Mouse (Mus musculus): ENCODE measurements around the gene Rbsn. TPM values are rescaled to one million over a fixed set of nuclear protein-coding genes. Genes with fewer than 3 reads are reported as not detected.

Rbsn gene
- polyA plus RNA-seq, 1 experiment from 2014 or later = 15.0 TPM

GRCm38 (mm10) chr6:92244591-92244990 is 29.9 kb upstream of the Rbsn start, which contains the start of gene Trh:
TSS of gene Trh (minus strand) at chr6:92244650.
- H3K4me3 ChIP-seq (replicated peaks; ENCODE audit: low read depth, low read length) = peak within 1 kb of the TSS; percentile 24; the same call in 1 of the 2 replicates
- no peaks in the 10 kb centered on the region for H3K36me3 ChIP-seq (ENCODE audit: insufficient read depth, low read length)
- H3K4me2 ChIP-seq (ENCODE audit: low read length) = peak within 1 kb of the TSS; percentile 59
- WGBS = under 1% methylated on average over 31 of the region's 31 CpGs
- peaks cover 13% of the 10 kb centered on the region; the same call in 1 of the 2 replicates for H3K27me3 ChIP-seq (ENCODE audit: insufficient read depth, low read length)
- no peaks in the 10 kb centered on the region for H3K9me3 ChIP-seq (replicated peaks; ENCODE audit: low read length)
- TF ChIP-seq CTCF (IDR thresholded peaks at IDR 0.05; ENCODE audit: low read depth) = no peak
- H3K4me1 ChIP-seq (replicated peaks; ENCODE audit: insufficient read depth, low read length) = peaks cover 6% of the 10 kb centered on the region; the same call in 1 of the 2 replicates
- DNase-seq (ENCODE audit: low spot score) = no peak
- H3K9ac ChIP-seq (ENCODE audit: low read depth, low read length) = 0 out of 2 replicates have a peak within 1 kb of the TSS, but pooled peaks have one; percentile 27
- H3K27ac ChIP-seq = no peak within 1 kb of the TSS
- no peak for ATAC-seq (replicated peaks; ENCODE audit: low FRiP score, low read depth)

GRCm38 (mm10) chr6:92241178-92241906 is 26.6 kb upstream of the Rbsn start:
- Histone ChIP-seq H3K9me3 (replicated peaks; ENCODE audit: low read length) (no peaks in the 10 kb centered on the region), H3K4me1 (replicated peaks; ENCODE audit: insufficient read depth, low read length) (peaks cover 6% of the 10 kb centered on the region; the same call in 1 of the 2 replicates), H3K27ac (no peak overlapping the region), H3K4me2 (ENCODE audit: low read length) (no peak overlapping the region), H3K36me3 (ENCODE audit: insufficient read depth, low read length) (no peaks in the 10 kb centered on the region), H3K9ac (ENCODE audit: low read depth, low read length) (no peak overlapping the region), H3K4me3 (replicated peaks; ENCODE audit: low read depth, low read length) (no peak overlapping the region), H3K27me3 (ENCODE audit: insufficient read depth, low read length) (peaks cover 13% of the 10 kb centered on the region; the same call in 1 of the 2 replicates)
- 80% methylated on average over 3 of the region's 3 CpGs for WGBS
- peak; percentile 78; the same call in 1 of the 2 replicates for ATAC-seq (replicated peaks; ENCODE audit: low FRiP score, low read depth)
- DNase-seq (ENCODE audit: low spot score) = peak; percentile 27
- no peak for TF ChIP-seq CTCF (IDR thresholded peaks at IDR 0.05; ENCODE audit: low read depth)

- Histone ChIP-seq H3K9me3 (replicated peaks; ENCODE audit: low read length) (no peaks in the 10 kb centered on the region), H3K36me3 (ENCODE audit: insufficient read depth, low read length) (no peaks in the 10 kb centered on the region), H3K9ac (ENCODE audit: low read depth, low read length) (no peak overlapping the region), H3K27ac (no peak overlapping the region), H3K4me3 (replicated peaks; ENCODE audit: low read depth, low read length) (no peak overlapping the region), H3K4me2 (ENCODE audit: low read length) (no peak overlapping the region), H3K4me1 (replicated peaks; ENCODE audit: insufficient read depth, low read length) (no peaks in the 10 kb centered on the region), H3K27me3 (ENCODE audit: insufficient read depth, low read length) (no peaks in the 10 kb centered on the region)
- no peak for ATAC-seq (replicated peaks; ENCODE audit: low FRiP score, low read depth)
- no peak for DNase-seq (ENCODE audit: low spot score)
- WGBS = 54% methylated on average over 12 of the region's 12 CpGs
- TF ChIP-seq CTCF (IDR thresholded peaks at IDR 0.05; ENCODE audit: low read depth) = no peak
These were observed 20.3 kb upstream of the Rbsn start for GRCm38 (mm10) chr6:92235036-92235435.

- TF ChIP-seq CTCF (IDR thresholded peaks at IDR 0.05; ENCODE audit: low read depth) = no peak
These were observed 17.0 kb upstream of the Rbsn start for GRCm38 (mm10) chr6:92231762-92232161.

GRCm38 (mm10) chr6:92231356-92231755 is 16.6 kb upstream of the Rbsn start:
- ATAC-seq (replicated peaks; ENCODE audit: low FRiP score, low read depth) (no peak), DNase-seq (ENCODE audit: low spot score) (no peak)
- Histone ChIP-seq H3K9ac (ENCODE audit: low read depth, low read length) (no peak overlapping the region), H3K4me3 (replicated peaks; ENCODE audit: low read depth, low read length) (no peak overlapping the region), H3K27ac (no peak overlapping the region), H3K9me3 (replicated peaks; ENCODE audit: low read length) (no peaks in the 10 kb centered on the region), H3K36me3 (ENCODE audit: insufficient read depth, low read length) (no peaks in the 10 kb centered on the region), H3K4me2 (ENCODE audit: low read length) (no peak overlapping the region), H3K4me1 (replicated peaks; ENCODE audit: insufficient read depth, low read length) (no peaks in the 10 kb centered on the region), H3K27me3 (ENCODE audit: insufficient read depth, low read length) (no peaks in the 10 kb centered on the region)
- WGBS = 48% methylated on average over 1 of the region's 1 CpGs
- TF ChIP-seq CTCF (IDR thresholded peaks at IDR 0.05; ENCODE audit: low read depth) = no peak

More at GRCm38 (mm10) chr6:92231762-92232161, 17.0 kb upstream of the Rbsn start:
- Histone ChIP-seq H3K4me3 (replicated peaks; ENCODE audit: low read depth, low read length) (no peak overlapping the region), H3K27ac (no peak overlapping the region), H3K9ac (ENCODE audit: low read depth, low read length) (no peak overlapping the region), H3K27me3 (ENCODE audit: insufficient read depth, low read length) (no peaks in the 10 kb centered on the region), H3K36me3 (ENCODE audit: insufficient read depth, low read length) (no peaks in the 10 kb centered on the region), H3K9me3 (replicated peaks; ENCODE audit: low read length) (no peaks in the 10 kb centered on the region), H3K4me2 (ENCODE audit: low read length) (no peak overlapping the region), H3K4me1 (replicated peaks; ENCODE audit: insufficient read depth, low read length) (no peaks in the 10 kb centered on the region)
- DNase-seq (ENCODE audit: low spot score) (no peak), ATAC-seq (replicated peaks; ENCODE audit: low FRiP score, low read depth) (no peak)
- 64% methylated on average over 4 of the region's 4 CpGs for WGBS

GRCm38 (mm10) chr6:92229586-92229985 is 14.9 kb upstream of the Rbsn start:
- ATAC-seq (replicated peaks; ENCODE audit: low FRiP score, low read depth) (no peak), DNase-seq (ENCODE audit: low spot score) (no peak)
- H3K27me3 ChIP-seq (ENCODE audit: insufficient read depth, low read length) = no peaks in the 10 kb centered on the region
- no peaks in the 10 kb centered on the region for H3K9me3 ChIP-seq (replicated peaks; ENCODE audit: low read length)
- H3K4me3 ChIP-seq (replicated peaks; ENCODE audit: low read depth, low read length) = no peak overlapping the region
- no peak overlapping the region for H3K27ac ChIP-seq
- no peaks in the 10 kb centered on the region for H3K4me1 ChIP-seq (replicated peaks; ENCODE audit: insufficient read depth, low read length)
- H3K9ac ChIP-seq (ENCODE audit: low read depth, low read length) = no peak overlapping the region
- 88% methylated on average over 2 of the region's 2 CpGs for WGBS
- no peaks in the 10 kb centered on the region for H3K36me3 ChIP-seq (ENCODE audit: insufficient read depth, low read length)
- no peak overlapping the region for H3K4me2 ChIP-seq (ENCODE audit: low read length)
- no peak for TF ChIP-seq CTCF (IDR thresholded peaks at IDR 0.05; ENCODE audit: low read depth)

Measured in kidney, postnatal 0 days (tissue).